Mouse (Mus musculus) stomach, postnatal 0 days (tissue): ENCODE results near the gene Eef1a2.

Experiments used
- CTCF ChIP-seq: IDR thresholded peaks from 2 replicates; pipeline ENCODE4 v1.5.1; 2016; ENCODE audit warnings: antibody characterized with exemption, low read depth, mild to moderate bottlenecking, moderate library complexity
- EP300 ChIP-seq: optimal IDR thresholded peaks from 2 replicates; pipeline ENCODE3; 2016; ENCODE audit warnings: antibody characterized with exemption

- TF ChIP-seq EP300: no peak
- TF ChIP-seq CTCF: no peak
Measured at GRCm38 (mm10) chr2:181152701-181153100, 4.1 kb downstream of the Eef1a2 start.
